Mouse (Mus musculus): ENCODE data around the gene Gli3. TPM values are rescaled to one million over a fixed set of nuclear protein-coding genes. Genes with fewer than 3 reads are reported as not detected.

Gli3 gene
- polyA plus RNA-seq, 1 experiment from 2014 or later: 13.6 TPM

GRCm38 (mm10) chr13:15641548-15641947, 178.5 kb downstream of the Gli3 start:
- H3K27me3 ChIP-seq (ENCODE audit: control insufficient read depth, insufficient read depth, low read depth, low read length): no peaks in the 10 kb centered on the region
- no peak overlapping the region for H3K9ac ChIP-seq (ENCODE audit: low read length)
- H3K27ac ChIP-seq (ENCODE audit: low read length): no peak overlapping the region
- 93% methylated on average over 1 of the region's 1 CpGs for WGBS
- no peak for ATAC-seq (ENCODE audit: low read depth)
- H3K36me3 ChIP-seq (ENCODE audit: control insufficient read depth, insufficient read depth, low read length): peaks cover 3% of the 10 kb centered on the region; the same call in 1 of the 2 replicates
- no peaks in the 10 kb centered on the region for H3K4me1 ChIP-seq (replicated peaks; ENCODE audit: control insufficient read depth, insufficient read depth, low read length)
- no peak overlapping the region for H3K4me2 ChIP-seq (ENCODE audit: low read depth, low read length)
- H3K4me3 ChIP-seq (ENCODE audit: low read length): no peak overlapping the region
- H3K9me3 ChIP-seq (ENCODE audit: control insufficient read depth, low read length): no peaks in the 10 kb centered on the region

GRCm38 (mm10) chr13:15660502-15660901, 197.5 kb downstream of the Gli3 start:
- H3K4me1 ChIP-seq (replicated peaks; ENCODE audit: control insufficient read depth, insufficient read depth, low read length): 0 out of 2 replicates have a peak, but pooled peaks cover 2% of the 10 kb centered on the region
- H3K27ac ChIP-seq (ENCODE audit: low read length): no peak overlapping the region
- H3K36me3 ChIP-seq (ENCODE audit: control insufficient read depth, insufficient read depth, low read length): peaks cover 18% of the 10 kb centered on the region
- H3K9ac ChIP-seq (ENCODE audit: low read length): no peak overlapping the region
- H3K4me2 ChIP-seq (ENCODE audit: low read depth, low read length): no peak overlapping the region
- ATAC-seq (ENCODE audit: low read depth): no peak
- H3K27me3 ChIP-seq (ENCODE audit: control insufficient read depth, insufficient read depth, low read depth, low read length): no peaks in the 10 kb centered on the region
- H3K4me3 ChIP-seq (ENCODE audit: low read length): no peak overlapping the region
- WGBS: 81% methylated on average over 5 of the region's 5 CpGs
- H3K9me3 ChIP-seq (ENCODE audit: control insufficient read depth, low read length): no peaks in the 10 kb centered on the region

GRCm38 (mm10) chr13:15662375-15662774, 199.3 kb downstream of the Gli3 start:
- no peak overlapping the region for H3K4me2 ChIP-seq (ENCODE audit: low read depth, low read length)
- ATAC-seq (ENCODE audit: low read depth): no peak
- peaks cover 18% of the 10 kb centered on the region for H3K36me3 ChIP-seq (ENCODE audit: control insufficient read depth, insufficient read depth, low read length)
- H3K4me3 ChIP-seq (ENCODE audit: low read length): no peak overlapping the region
- 0 out of 2 replicates have a peak, but pooled peaks cover 2% of the 10 kb centered on the region for H3K4me1 ChIP-seq (replicated peaks; ENCODE audit: control insufficient read depth, insufficient read depth, low read length)
- no peak overlapping the region for H3K9ac ChIP-seq (ENCODE audit: low read length)
- H3K27me3 ChIP-seq (ENCODE audit: control insufficient read depth, insufficient read depth, low read depth, low read length): no peaks in the 10 kb centered on the region
- H3K9me3 ChIP-seq (ENCODE audit: control insufficient read depth, low read length): no peaks in the 10 kb centered on the region
- WGBS: 65% methylated on average over 10 of the region's 10 CpGs
- no peak overlapping the region for H3K27ac ChIP-seq (ENCODE audit: low read length)

GRCm38 (mm10) chr13:15664580-15665201, 201.7 kb downstream of the Gli3 start:
- Histone ChIP-seq H3K4me2 (ENCODE audit: low read depth, low read length) (no peak overlapping the region), H3K27ac (ENCODE audit: low read length) (0 out of 2 replicates have a peak overlapping the region, but pooled peaks have one; percentile 4), H3K9me3 (ENCODE audit: control insufficient read depth, low read length) (no peaks in the 10 kb centered on the region), H3K9ac (ENCODE audit: low read length) (no peak overlapping the region), H3K36me3 (ENCODE audit: control insufficient read depth, insufficient read depth, low read length) (peaks cover 18% of the 10 kb centered on the region), H3K4me3 (ENCODE audit: low read length) (no peak overlapping the region), H3K4me1 (replicated peaks; ENCODE audit: control insufficient read depth, insufficient read depth, low read length) (0 out of 2 replicates have a peak, but pooled peaks cover 2% of the 10 kb centered on the region), H3K27me3 (ENCODE audit: control insufficient read depth, insufficient read depth, low read depth, low read length) (no peaks in the 10 kb centered on the region)
- WGBS: 33% methylated on average over 7 of the region's 7 CpGs
- peak; percentile 60; the same call in 1 of the 2 replicates for ATAC-seq (ENCODE audit: low read depth)

- WGBS: 85% methylated on average over 8 of the region's 8 CpGs
- Histone ChIP-seq H3K4me3 (ENCODE audit: low read length) (no peak overlapping the region), H3K27me3 (ENCODE audit: control insufficient read depth, insufficient read depth, low read depth, low read length) (no peaks in the 10 kb centered on the region), H3K4me1 (replicated peaks; ENCODE audit: control insufficient read depth, insufficient read depth, low read length) (0 out of 2 replicates have a peak, but pooled peaks cover 2% of the 10 kb centered on the region), H3K4me2 (ENCODE audit: low read depth, low read length) (no peak overlapping the region), H3K9ac (ENCODE audit: low read length) (no peak overlapping the region), H3K9me3 (ENCODE audit: control insufficient read depth, low read length) (no peaks in the 10 kb centered on the region), H3K36me3 (ENCODE audit: control insufficient read depth, insufficient read depth, low read length) (peaks cover 12% of the 10 kb centered on the region), H3K27ac (ENCODE audit: low read length) (no peak overlapping the region)
- ATAC-seq (ENCODE audit: low read depth): no peak
Observed at GRCm38 (mm10) chr13:15665514-15665913, 202.5 kb downstream of the Gli3 start.

- Histone ChIP-seq H3K4me2 (ENCODE audit: low read depth, low read length) (no peak overlapping the region), H3K9me3 (ENCODE audit: control insufficient read depth, low read length) (no peaks in the 10 kb centered on the region), H3K4me3 (ENCODE audit: low read length) (no peak overlapping the region), H3K4me1 (replicated peaks; ENCODE audit: control insufficient read depth, insufficient read depth, low read length) (no peaks in the 10 kb centered on the region), H3K27ac (ENCODE audit: low read length) (no peak overlapping the region), H3K27me3 (ENCODE audit: control insufficient read depth, insufficient read depth, low read depth, low read length) (no peaks in the 10 kb centered on the region), H3K9ac (ENCODE audit: low read length) (no peak overlapping the region), H3K36me3 (ENCODE audit: control insufficient read depth, insufficient read depth, low read length) (no peaks in the 10 kb centered on the region)
- no peak for ATAC-seq (ENCODE audit: low read depth)
- 47% methylated on average over 9 of the region's 9 CpGs for WGBS
Observed at GRCm38 (mm10) chr13:15670144-15670961, 207.3 kb downstream of the Gli3 start.

GRCm38 (mm10) chr13:15670962-15671313, 207.9 kb downstream of the Gli3 start:
- no peak for ATAC-seq (ENCODE audit: low read depth)
- no peaks in the 10 kb centered on the region for H3K27me3 ChIP-seq (ENCODE audit: control insufficient read depth, insufficient read depth, low read depth, low read length)
- no peak overlapping the region for H3K4me2 ChIP-seq (ENCODE audit: low read depth, low read length)
- no peak overlapping the region for H3K9ac ChIP-seq (ENCODE audit: low read length)
- H3K4me3 ChIP-seq (ENCODE audit: low read length): no peak overlapping the region
- WGBS: 48% methylated on average over 4 of the region's 4 CpGs
- no peak overlapping the region for H3K27ac ChIP-seq (ENCODE audit: low read length)
- no peaks in the 10 kb centered on the region for H3K9me3 ChIP-seq (ENCODE audit: control insufficient read depth, low read length)
- no peaks in the 10 kb centered on the region for H3K36me3 ChIP-seq (ENCODE audit: control insufficient read depth, insufficient read depth, low read length)
- H3K4me1 ChIP-seq (replicated peaks; ENCODE audit: control insufficient read depth, insufficient read depth, low read length): no peaks in the 10 kb centered on the region

- Histone ChIP-seq H3K36me3 (ENCODE audit: control insufficient read depth, insufficient read depth, low read length) (no peaks in the 10 kb centered on the region), H3K4me1 (replicated peaks; ENCODE audit: control insufficient read depth, insufficient read depth, low read length) (no peaks in the 10 kb centered on the region), H3K4me3 (ENCODE audit: low read length) (no peak overlapping the region), H3K9me3 (ENCODE audit: control insufficient read depth, low read length) (no peaks in the 10 kb centered on the region), H3K27me3 (ENCODE audit: control insufficient read depth, insufficient read depth, low read depth, low read length) (no peaks in the 10 kb centered on the region), H3K4me2 (ENCODE audit: low read depth, low read length) (no peak overlapping the region), H3K27ac (ENCODE audit: low read length) (no peak overlapping the region), H3K9ac (ENCODE audit: low read length) (no peak overlapping the region)
- ATAC-seq (ENCODE audit: low read depth): no peak
Observed at GRCm38 (mm10) chr13:15675480-15675879, 212.4 kb downstream of the Gli3 start.

- Histone ChIP-seq H3K4me2 (ENCODE audit: low read depth, low read length) (no peak overlapping the region), H3K27me3 (ENCODE audit: control insufficient read depth, insufficient read depth, low read depth, low read length) (no peaks in the 10 kb centered on the region), H3K27ac (ENCODE audit: low read length) (no peak overlapping the region), H3K4me3 (ENCODE audit: low read length) (no peak overlapping the region), H3K4me1 (replicated peaks; ENCODE audit: control insufficient read depth, insufficient read depth, low read length) (no peaks in the 10 kb centered on the region), H3K9ac (ENCODE audit: low read length) (no peak overlapping the region), H3K9me3 (ENCODE audit: control insufficient read depth, low read length) (no peaks in the 10 kb centered on the region), H3K36me3 (ENCODE audit: control insufficient read depth, insufficient read depth, low read length) (no peaks in the 10 kb centered on the region)
- 89% methylated on average over 4 of the region's 4 CpGs for WGBS
- no peak for ATAC-seq (ENCODE audit: low read depth)
Observed at GRCm38 (mm10) chr13:15677106-15677760, 214.2 kb downstream of the Gli3 start.
